Mouse (Mus musculus) kidney, adult 9 months (tissue): Measurements from ENCODE around the gene Cacna2d2.
"Not testable (repeated sequence)": the region's sequence is repeated elsewhere in the genome, so short reads cannot be mapped to it uniquely, and the experiment has no call there.

Source experiments
- DNase-seq: peaks from one replicate; pipeline ENCODE4 v3.0.0; 2022

Cacna2d2 gene

DNA sequence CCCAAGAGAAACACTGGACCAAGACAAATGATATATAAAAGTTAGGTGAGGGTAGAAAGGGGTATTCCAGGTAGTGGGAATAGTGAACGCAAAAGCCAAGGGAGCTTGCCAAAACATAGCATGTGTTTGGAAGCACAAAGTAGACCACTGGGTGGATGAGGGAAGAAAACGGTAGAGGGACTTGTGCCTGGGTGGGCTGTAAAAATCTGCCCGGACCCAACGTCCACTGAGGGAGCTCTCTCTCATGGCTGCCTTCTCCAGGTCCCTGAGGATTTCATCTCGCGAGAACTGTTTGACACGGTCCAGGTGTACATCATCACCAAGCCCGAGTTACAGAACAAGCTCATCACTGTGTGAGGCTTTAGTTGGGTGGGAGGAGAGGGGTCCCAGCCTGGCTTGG, 143.3 kb downstream of the Cacna2d2 start:
- peak; percentile 34 for DNase-seq

DNA sequence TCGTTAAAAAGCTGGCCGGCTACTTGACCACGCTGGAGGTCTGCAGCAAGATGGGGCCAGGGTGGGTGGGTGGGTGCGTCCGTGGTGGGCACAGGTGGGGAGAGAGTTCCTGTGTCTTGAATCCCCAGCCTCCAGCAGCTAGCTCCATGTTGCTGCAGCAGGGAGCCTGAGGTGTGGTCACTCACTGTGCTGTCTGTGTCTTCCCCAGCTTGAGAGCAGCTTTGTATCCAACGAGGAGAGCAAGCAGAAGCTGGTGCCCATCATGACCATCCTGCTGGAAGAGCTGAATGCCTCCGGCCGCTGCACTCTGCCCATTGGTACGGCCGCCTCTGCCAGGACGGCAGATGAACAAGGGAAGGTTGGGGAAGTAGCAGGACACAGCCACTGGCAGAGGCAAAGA, 143.9 kb downstream of the Cacna2d2 start:
- DNase-seq: no peak

DNA sequence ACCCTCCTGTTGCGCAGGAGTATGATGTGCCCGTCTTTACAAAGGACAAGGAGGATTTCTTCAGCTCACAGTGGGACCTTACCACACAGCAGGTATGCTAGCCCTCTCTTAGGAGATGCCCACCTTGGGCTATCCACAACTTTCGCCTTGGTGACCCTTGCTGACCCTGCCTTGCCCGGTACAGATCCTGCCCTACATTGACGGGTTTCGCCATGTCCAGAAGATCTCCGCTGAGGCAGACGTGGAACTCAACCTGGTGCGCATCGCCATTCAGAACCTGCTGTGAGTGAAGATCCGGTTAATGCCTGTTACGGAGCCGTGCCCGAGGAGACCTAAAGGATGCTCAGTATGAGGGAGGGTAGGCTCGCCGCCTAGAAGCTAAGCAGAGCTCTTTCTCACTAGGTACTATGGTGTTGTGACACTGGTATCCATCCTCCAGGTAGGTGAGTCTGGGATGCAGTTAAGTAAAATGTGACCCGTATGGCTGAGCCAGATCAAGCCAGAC, 144.8 kb downstream of the Cacna2d2 start:
- peak; percentile 32 for DNase-seq

DNA sequence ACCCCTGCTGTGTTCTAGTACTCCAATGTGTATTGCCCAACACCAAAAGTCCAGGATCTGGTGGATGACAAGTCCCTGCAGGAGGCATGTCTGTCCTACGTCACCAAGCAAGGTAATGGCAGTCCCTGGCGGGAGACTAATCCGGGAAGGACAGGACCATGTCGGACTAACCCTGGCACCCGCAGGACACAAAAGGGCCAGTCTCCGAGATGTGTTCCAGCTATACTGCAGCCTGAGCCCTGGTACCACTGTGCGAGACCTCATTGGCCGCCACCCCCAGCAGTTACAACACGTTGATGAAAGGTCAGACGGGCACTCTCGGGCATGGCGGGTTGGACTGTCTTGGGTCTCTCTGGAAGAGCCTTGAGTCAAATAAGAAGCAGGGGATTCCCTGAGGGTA, 145.3 kb downstream of the Cacna2d2 start:
- DNase-seq: peak; percentile 29

DNA sequence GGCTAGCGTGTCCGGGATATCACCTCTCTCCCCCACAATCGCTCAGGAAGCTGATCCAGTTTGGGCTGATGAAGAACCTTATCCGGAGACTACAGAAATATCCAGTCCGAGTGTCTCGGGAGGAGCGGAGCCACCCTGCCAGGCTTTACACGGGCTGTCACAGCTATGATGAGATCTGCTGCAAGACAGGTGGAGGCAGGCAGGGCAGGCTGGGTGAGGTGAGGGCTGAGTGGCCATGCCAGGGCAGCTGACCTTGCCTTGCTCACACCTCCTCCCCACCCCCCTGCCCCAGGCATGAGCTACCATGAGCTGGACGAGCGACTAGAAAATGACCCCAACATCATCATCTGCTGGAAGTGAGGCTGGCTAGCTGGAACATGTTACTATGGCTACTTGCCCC, 145.8 kb downstream of the Cacna2d2 start:
- no peak for DNase-seq

DNA sequence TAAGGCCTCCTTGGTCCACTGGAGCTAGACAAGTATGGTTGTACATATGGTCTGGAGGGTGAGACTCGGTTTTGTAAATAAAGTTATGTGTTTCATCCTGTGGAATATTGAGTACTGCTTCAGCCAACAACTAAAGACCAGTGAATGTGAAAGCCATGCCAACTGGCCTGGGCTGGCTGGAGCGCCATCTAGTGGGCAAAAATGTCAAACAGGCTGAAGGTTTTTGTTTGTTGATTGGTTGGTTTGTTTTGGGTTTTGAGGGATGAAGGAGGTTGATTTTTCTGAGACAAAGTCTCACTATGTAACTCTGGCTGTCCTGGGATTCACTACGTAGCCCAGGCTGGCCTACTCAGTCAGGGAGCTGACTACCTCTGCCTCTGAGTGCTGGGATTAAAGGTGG, 146.2 kb downstream of the Cacna2d2 start:
- DNase-seq: peak; percentile 86

DNA sequence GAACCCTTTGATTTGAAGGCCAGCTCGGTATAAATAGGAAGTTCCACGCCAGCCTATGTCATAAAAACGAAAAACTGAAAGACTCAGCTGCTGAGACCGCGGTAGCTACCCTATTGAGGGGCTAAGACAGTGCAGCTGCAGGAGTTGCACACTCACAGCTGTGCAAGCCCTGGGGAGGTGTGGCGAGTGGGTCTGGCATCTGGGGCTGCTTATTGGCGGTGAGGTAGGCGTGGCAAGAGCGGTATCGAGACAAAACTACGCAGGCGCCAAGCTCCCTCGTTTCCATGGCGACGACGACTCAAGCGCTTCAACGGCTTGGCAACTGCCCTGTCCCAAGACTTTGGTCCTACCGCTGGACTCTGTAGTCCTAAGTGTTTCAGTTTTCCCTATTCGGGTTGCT, 147.6 kb downstream of the Cacna2d2 start, which contains the start of gene Zmynd10:
Gene Zmynd10 (plus strand): TSS at position 273 of the 400 bp plus-strand sequence.
- peak; percentile 97 for DNase-seq

DNA sequence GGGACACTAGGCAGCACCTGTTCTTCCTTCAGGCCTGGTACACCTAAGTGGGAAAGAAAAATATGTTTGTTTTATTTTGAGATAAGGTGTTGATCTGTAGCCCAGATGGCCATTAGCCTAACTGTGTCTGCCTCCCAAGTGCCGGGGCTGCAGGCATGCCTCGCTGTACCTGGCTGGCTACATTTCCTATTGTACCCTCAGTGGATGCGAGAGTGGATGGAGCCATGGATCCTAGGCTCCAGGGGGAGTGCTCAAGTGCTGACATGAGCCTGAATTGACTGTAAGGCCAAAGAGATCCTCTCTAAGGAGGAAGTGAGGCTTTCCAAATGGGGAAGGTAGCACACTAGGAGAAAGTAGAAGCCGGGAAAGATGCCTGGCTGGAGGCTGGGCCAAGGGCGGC, 148.5 kb downstream of the Cacna2d2 start:
- DNase-seq: no peak

DNA sequence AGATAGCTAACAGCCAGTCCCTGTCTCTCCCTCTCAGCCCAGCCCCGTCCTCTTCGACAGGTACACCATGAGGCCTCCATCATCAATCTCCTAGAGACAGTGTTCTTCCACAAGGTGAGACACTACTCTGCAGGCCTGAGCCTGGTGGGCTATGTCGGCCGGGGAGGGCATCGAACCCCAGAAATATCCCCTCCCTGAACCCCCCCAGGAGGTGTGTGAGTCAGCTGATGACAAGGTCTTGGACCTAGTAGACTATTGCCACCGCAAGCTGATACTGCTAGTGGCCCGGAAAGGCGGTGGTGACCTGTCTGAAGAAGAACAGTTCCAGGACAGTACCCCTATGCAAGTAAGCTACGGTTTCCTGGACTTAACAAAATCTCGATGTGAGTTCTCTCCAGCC, 149.4 kb downstream of the Cacna2d2 start:
- DNase-seq: no peak

DNA sequence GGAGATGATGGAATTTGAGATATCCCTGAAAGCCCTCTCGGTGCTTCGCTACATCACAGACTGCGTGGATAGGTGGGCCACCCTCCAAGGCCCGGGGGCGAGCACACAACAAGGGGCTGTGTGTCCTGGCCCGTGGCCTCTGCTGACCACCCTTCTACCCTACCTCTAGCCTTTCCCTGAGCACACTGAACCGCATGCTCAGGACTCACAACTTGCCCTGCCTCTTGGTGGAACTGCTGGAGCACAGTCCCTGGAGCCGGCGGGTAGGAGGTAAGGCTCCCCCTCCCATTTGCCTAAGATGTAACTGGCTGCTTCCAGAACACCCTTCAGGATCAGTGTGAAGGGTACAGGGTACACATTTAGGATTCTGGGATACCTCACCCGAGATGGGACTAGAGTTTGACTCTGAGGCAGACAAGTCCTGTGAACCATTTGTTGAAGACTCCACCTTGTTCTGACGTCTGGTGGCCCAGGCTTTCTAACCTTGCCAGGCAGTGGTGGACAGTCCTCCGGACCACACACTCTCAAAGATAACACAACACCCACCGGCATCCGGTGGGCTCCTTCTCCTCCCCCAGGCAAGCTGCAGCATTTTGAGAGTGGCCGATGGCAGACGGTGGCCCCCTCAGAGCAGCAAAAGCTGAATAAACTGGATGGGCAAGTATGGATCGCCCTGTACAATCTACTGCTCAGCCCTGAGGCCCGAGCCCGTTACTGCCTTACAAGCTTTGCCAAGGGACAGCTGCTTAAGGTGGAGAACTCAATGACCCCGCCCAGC, 150.1 kb downstream of the Cacna2d2 start:
- DNase-seq: no peak

DNA sequence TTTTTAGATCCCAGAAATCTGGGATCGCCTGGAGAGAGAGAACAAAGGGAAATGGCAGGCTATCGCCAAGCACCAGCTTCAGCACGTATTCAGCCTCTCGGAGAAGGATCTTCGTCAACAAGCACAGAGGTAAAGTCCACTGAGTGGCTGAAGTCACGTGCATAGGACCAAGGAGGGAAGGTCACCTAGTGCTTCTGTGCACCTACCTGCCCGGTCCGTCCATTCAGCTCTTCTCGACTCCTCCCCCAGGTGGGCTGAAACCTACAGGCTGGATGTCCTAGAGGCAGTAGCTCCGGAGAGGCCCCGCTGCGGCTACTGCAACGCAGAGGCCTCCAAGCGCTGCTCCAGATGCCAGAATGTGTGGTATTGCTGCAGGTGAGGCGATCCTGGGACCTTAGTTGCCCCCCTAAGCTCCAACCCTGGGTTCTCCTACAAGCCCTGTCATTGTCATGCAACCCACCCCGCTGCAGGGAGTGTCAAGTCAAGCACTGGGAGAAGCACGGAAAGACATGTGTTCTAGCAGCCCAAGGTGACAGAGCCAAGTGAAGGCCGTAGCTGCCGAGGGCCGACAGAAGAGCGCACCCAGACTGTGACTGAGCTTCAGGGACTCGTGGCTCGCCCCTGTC, 151.2 kb downstream of the Cacna2d2 start:
- peak; percentile 95 for DNase-seq

DNA sequence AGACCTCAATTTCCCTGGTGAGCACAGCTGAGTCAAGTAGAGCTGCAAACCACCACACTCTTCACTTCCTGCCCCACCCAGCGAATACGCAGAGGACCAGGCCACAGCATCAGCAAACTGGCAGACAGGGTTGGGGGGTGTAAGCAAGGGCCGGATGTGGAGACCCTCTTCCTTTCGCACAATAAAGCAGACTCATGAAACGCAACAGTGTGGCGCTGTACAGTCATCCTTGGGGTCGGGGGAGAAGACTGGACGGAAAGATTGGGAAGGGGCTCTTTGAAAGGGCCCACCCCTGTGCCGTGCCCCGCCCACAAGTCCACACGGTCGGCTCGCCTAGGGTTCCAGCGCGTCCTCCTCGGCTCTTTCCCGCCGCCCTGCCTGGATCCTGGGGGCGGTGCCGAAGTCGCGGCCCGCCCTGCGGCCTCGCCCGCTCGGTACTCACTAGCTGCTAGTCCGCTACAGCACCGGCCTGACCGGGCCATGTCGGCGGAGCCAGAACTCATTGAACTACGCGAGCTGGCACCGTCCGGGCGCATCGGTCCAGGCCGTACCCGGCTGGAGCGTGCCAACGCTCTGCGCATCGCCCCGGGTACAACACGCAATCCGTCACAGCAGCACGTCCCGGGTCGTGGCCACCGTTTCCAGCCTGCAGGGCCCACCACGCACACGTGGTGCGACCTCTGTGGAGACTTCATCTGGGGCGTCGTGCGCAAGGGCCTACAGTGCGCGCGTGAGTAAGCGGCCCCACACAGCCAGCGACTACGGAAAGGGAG, 151.9 kb downstream of the Cacna2d2 start, which contains the start of gene Rassf1:
Gene Rassf1 (plus strand): TSS at position 439 of the 773 bp plus-strand sequence.
- DNase-seq: peak; percentile 85

DNA sequence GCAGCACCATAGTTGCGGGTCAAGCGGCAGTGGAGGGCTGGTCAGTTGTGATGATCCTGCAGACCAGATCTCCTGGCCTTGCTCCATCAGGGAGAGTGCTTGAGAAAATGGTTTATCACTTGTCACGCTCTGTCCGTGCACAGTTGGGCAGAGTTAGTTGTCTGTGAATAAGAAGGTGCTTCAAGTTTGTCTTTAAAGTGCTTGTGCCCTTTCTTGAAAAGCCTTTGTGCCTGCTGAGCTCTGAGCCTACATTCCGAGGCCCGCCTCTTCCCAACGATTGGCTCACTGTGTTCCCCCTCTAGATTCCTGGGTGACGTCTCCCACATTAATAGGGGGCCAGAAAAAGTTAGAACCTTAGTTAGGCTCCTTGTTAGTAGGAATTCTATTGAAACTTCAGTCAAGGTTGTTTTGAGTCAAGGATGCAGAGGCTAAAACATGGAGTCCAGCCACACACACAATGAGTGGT, 152.5 kb downstream of the Cacna2d2 start:
- no peak for DNase-seq

DNA sequence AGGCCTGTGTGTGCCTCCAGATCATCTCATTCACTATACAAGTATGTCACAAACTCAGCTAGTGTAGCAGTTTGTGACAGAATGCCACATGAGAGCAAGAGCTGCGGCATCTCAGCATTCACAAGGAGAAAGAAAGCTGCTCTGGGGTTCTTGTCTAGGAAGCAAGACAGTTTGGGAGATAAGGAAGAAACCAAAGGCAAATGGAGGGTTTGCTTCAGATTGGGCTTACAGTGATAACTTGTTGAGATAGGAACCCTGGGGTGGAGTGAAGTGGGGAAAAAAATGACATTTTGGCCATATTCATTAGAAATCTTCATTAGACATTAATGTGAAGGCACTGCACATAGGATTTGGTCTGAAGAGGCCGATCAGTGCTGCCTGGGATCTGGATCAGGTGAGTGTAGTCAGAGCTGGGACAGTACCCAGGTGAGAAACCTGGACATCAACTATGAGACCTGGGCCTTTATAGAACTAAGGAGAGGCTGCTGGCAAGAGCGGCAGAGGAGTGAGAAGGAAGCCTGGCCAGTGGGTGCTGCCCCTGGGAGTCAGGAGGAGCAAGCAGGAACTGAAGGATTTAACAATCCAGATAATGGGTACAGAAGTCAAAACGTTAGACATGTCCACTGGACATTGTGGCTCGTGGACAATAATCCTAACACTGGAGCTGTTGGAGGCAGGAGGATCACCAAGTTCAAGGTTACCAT, 153.4 kb downstream of the Cacna2d2 start:
- DNase-seq: no peak

DNA sequence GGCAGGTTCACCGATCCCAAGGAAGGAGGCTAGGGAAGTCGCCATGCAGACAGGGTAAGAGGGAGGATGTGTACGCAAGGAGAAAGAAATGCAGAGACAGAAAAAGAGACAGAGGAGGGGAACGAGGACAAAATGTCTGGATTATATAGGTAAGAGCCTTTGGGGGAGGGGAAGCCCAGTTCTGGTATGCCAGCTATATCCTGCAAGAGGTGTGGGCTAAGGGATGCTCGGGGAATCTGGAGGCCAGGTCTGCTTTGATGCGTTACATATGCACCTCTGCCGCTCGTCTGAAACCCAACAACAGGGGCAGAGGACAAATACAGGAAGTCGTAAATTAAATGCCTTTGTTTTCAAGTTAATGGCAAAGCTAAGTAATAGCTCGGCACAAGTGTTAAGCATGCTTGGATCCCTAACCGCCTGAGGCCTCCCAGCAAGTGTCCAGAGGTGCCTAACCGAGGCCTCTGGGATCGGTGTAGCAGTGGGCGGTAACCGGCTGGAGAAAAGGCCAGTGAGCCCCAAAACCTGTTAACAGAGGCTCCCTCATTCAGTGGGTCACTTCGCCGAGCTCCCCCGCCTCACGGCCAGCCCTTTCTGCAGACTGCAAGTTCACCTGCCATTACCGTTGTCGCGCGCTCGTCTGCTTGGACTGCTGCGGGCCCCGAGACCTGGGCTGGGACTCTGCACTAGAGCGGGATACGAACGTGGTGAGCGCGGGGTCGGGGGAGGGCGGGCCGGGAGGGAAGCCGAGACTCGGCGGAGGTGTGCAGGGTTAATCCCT, 154.3 kb downstream of the Cacna2d2 start:
- DNase-seq: peak; percentile 72

DNA sequence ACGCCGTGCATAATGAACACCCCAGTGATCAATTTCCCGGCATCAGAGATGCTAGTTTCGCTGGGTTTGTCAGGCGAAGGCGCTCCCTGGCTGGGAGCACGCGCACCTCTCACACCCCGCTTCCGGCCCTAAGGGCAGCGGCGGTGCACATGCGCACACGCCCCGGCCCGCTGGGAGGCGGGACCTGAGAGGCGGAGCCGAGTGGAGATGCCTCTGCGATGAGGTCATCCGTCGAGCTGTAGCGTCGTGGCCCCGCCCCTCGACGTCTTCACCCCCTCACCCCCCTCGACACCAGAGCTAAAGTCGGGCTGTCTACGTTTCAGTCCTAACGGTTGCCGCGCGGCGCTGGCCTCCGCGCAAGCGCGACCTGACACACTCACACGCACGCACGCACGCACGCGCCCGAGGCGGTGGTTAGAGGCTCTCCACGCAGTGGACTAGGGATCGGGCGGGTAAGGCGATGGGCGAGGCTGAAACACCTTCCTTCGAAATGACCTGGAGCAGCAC, 155.0 kb downstream of the Cacna2d2 start:
- DNase-seq: peak; percentile 96

DNA sequence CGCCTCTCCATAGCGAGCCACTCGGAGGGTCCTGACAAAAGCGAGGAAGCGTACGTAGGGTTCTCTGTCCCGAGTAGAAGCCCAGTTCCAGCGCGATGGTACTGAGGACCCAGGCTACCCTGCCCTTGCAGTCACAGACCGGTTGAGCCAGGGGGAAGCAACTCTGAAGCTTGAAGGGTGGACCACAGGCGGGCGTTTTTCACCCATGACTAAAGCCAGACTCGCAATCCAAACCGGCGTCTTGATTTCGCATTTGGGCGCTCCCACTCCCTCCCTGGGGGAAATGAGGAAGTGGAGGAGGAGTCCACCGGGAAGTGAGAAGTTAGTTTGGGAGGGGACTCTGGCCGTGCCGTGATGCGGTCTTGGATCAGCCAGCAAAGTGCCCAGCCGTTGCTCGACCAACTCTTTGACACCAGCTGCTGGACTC, 155.6 kb downstream of the Cacna2d2 start:
- peak; percentile 69 for DNase-seq

DNA sequence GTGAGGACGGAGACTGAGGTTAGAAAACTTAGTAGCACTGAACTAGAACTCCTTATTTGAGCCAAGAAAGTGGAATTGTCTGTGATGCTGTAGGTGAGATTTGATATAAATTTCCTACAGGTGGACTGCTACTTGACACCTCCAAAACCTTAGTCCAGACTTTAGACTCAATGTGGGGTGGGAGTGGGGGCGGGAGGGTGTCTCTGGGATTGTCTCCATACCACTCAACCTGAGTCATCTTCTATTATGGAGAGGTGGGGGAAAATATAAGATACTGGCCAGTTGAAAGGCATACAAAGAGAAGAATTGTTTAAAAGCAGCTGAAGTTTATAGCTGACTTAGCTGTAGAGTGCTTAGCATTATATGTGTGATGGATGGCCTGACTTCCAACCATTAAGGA, 156.3 kb downstream of the Cacna2d2 start:
- no peak for DNase-seq

DNA sequence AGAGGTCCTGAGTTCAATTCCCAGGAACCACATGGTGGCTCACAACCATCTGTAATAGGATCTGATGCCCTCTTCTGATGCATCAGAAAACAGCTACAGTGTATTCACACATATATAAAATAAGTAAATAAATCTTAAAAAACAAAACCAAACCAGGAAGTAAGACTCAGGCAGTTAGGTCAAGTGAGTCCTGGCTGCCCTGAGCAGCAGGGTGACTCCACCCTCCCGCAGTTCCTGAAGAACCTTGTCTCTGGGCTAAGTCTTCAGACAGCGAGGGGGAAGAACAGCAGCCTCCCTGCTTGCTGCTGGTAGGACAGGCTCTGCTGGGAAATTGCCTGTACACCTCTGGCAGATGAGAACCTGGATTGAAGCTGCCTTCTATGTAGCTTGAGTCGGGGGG, 156.9 kb downstream of the Cacna2d2 start:
- DNase-seq: no peak

DNA sequence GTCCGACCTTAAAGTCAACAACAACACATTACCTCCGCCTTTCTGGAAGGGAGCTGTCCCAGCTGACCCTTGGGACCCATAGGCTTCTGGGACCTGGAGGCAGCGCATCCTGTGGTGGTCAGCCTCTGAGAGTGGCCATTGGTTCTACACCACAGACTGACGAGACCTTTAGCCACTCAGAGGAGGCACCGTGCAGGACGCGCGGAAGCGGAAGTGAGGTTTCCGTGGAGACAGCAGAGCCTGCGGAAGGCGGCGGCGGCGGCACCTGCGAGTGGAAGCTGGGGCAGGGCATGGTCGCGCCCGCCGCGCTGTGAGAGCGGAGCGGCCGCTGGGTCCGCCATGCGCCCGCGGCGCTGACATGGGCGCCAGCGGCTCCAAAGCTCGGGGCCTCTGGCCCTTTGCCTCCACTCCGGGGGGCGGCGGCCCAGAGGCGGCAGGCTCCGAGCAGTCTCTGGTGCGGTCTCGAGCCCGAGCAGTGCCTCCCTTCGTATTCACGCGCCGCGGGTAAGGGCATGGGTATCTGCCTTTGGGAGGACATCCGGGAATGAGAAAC, 163.7 kb downstream of the Cacna2d2 start, which contains the start of gene Tusc2:
Gene Tusc2 (plus strand): TSS at position 227 of the 553 bp plus-strand sequence.
- DNase-seq: peak; percentile 98

DNA sequence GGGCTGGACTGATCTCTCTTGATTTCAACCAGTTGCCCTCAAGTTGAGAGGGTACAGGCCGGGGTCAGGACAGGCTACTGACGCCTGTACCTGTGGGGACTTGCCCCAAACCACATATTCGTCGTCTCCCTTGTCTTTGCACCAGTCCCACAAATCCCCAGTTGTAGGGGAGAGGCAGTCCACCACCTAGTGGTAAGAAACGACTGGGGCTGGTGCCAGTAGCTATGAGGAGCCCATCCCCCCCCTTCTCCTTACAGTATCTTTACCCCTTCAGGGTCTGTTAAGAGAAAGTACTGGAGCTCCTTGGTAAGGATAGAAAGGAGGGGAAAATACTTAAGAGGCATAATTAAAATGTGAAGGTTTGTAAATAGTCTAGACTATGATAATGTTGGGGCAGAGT, 166.1 kb downstream of the Cacna2d2 start:
- DNase-seq: not testable (repeated sequence)
